In genomic region chr11:84827901-84828503, GRCm38 (mm10) we compare ENCODE assay signal across 8 mouse cellular contexts. TPM values are rescaled to one million over a fixed set of nuclear protein-coding genes. Genes with fewer than 3 reads are reported as not detected.
A peak's percentile ranks its signal among the peaks of the same experiment; 100 is the strongest.
DNase-seq lines count a peak whose midpoint lies in the region; ATAC-seq and TF ChIP-seq lines count a peak whose summit lies in the region.

No protein-coding gene starts in this region.

- H3K4me3 ChIP-seq in left cerebral cortex, adult 2 months: peak overlapping the region; percentile 66
- H3K4me3 ChIP-seq in intestine, postnatal 0 days (ENCODE audit: low read depth, low read length): peak overlapping the region; percentile 86
- H3K4me3 ChIP-seq in neural tube, embryonic 12.5 days: peak overlapping the region; percentile 57

- peak overlapping the region; percentile 93 for H3K4me2 ChIP-seq in intestine, postnatal 0 days (replicated peaks; ENCODE audit: low read depth)
- H3K4me2 ChIP-seq in neural tube, embryonic 12.5 days (replicated peaks): peak overlapping the region; percentile 95

- 0 out of 2 replicates have a peak, but pooled peaks cover 4% of the 10 kb centered on the region for H3K4me1 ChIP-seq in intestine, postnatal 0 days (replicated peaks; ENCODE audit: control insufficient read depth, insufficient read depth, low read length)
- H3K4me1 ChIP-seq in neural tube, embryonic 12.5 days: peaks cover 6% of the 10 kb centered on the region; the same call in 1 of the 2 replicates

- H3K27ac ChIP-seq in left cerebral cortex, adult 2 months: peak overlapping the region; percentile 89; the same call in 1 of the 2 replicates
- H3K27ac ChIP-seq in intestine, postnatal 0 days (ENCODE audit: low read depth, low read length): peak overlapping the region; percentile 94
- H3K27ac ChIP-seq in neural tube, embryonic 12.5 days: no peak overlapping the region

- no peaks in the 10 kb centered on the region for H3K27me3 ChIP-seq in intestine, postnatal 0 days (replicated peaks; ENCODE audit: control insufficient read depth, insufficient read depth, low read length)
- no peaks in the 10 kb centered on the region for H3K27me3 ChIP-seq in neural tube, embryonic 12.5 days (replicated peaks)

- H3K36me3 ChIP-seq in intestine, postnatal 0 days (ENCODE audit: control insufficient read depth, insufficient read depth): peaks cover 26% of the 10 kb centered on the region
- H3K36me3 ChIP-seq in neural tube, embryonic 12.5 days: peaks cover 16% of the 10 kb centered on the region

- ATAC-seq in erythroblast, adult 5-6 weeks (replicated peaks; ENCODE audit: low FRiP score, poor library complexity, severe bottlenecking): peak; percentile 31
- ATAC-seq in intestine, postnatal 0 days: no peak
- no peak for ATAC-seq in neural tube, embryonic 12.5 days (ENCODE audit: low FRiP score, low read depth)
- ATAC-seq in inflammation-experienced regulatory T-cells, adult 6 months: no peak

- DNase-seq in left cerebral cortex, adult 2 months (ENCODE audit: extremely low spot score in 1 of 2, low spot score in 2 of 2): no peak
- DNase-seq in left cerebral cortex, adult 8-10 months (ENCODE audit: low spot score in 2 of 2): no peak
- no peak for DNase-seq in cerebellum, postnatal 14 days
- no peak for DNase-seq in ovary, adult 18-20 months (ENCODE audit: low spot score)

- intact Hi-C loops in left cerebral cortex, adult 2 months (cut with DNase I): no loop called here

- 31% methylated on average over 3 of the region's 3 CpGs for WGBS in intestine, postnatal 0 days
- 48% methylated on average over 3 of the region's 3 CpGs for WGBS in neural tube, embryonic 12.5 days

- no peaks in the 10 kb centered on the region for H3K9me3 ChIP-seq in intestine, postnatal 0 days (ENCODE audit: control insufficient read depth)
- H3K9me3 ChIP-seq in neural tube, embryonic 12.5 days: no peaks in the 10 kb centered on the region

- TF ChIP-seq CTCF in left cerebral cortex, adult 2 months (IDR thresholded peaks at IDR 0.05): no peak
- no peak for TF ChIP-seq CTCF in intestine, postnatal 0 days (IDR thresholded peaks at IDR 0.05; ENCODE audit: low read depth)

- H3K9ac ChIP-seq in intestine, postnatal 0 days (ENCODE audit: low read depth, low read length): peak overlapping the region; percentile 97
- no peak overlapping the region for H3K9ac ChIP-seq in neural tube, embryonic 12.5 days

RNA-seq across cellular contexts. Expression of gene Dhrs11, which starts 0.8 kb away (rescaled TPM):
- 1 to 10 TPM; 7.2 to 7.8 TPM for total RNA-seq in left cerebral cortex, adult 2 months (2021)
- total RNA-seq in left cerebral cortex, adult 8-10 months (2022): 1 to 10 TPM; 6.8 to 8.5 (median 7.6) TPM
- total RNA-seq in erythroblast, adult 5-6 weeks (2015; ENCODE audit: low replicate concordance): 897 and 1,040 TPM in 2 replicates
- total RNA-seq in erythroblast, adult 5-6 weeks (2017; ENCODE audit: low replicate concordance): 707 and 838 TPM in 2 replicates
- polyA plus RNA-seq in intestine, postnatal 0 days (2015; fragmentation: Nextera tagmentation; extraction: Ambion mirVana): 129 and 141 TPM in 2 replicates
- polyA plus RNA-seq in neural tube, embryonic 12.5 days (2016; fragmentation: Nextera tagmentation; extraction: Ambion mirVana): 8.2 and 8.9 TPM in 2 replicates
- polyA plus RNA-seq in inflammation-experienced regulatory T-cells, adult 6 months (2017; shearing (Covaris generic)): 10 to 100 TPM in 1 of 3 experiments, 1 to 10 TPM in 2; 7.9 to 10.9 (median 9.0) TPM

RNA-seq across cellular contexts. Expression of gene Mrm1, which starts 8.7 kb away (rescaled TPM):
- total RNA-seq in left cerebral cortex, adult 2 months (2021): 10 to 100 TPM; 14.4 to 18.2 TPM
- total RNA-seq in left cerebral cortex, adult 8-10 months (2022): 10 to 100 TPM; 14.0 to 18.9 (median 18.2) TPM
- total RNA-seq in erythroblast, adult 5-6 weeks (2015; ENCODE audit: low replicate concordance): 129 and 155 TPM in 2 replicates
- 114 and 139 TPM in 2 replicates for total RNA-seq in erythroblast, adult 5-6 weeks (2017; ENCODE audit: low replicate concordance)
- polyA plus RNA-seq in intestine, postnatal 0 days (2015; fragmentation: Nextera tagmentation; extraction: Ambion mirVana): 7.1 and 8.9 TPM in 2 replicates
- polyA plus RNA-seq in neural tube, embryonic 12.5 days (2016; fragmentation: Nextera tagmentation; extraction: Ambion mirVana): 8.9 and 10.5 TPM in 2 replicates
- 10 to 100 TPM in 2 of 3 experiments, 1 to 10 TPM in 1; 5.1 to 11.7 (median 10.2) TPM for polyA plus RNA-seq in inflammation-experienced regulatory T-cells, adult 6 months (2017; shearing (Covaris generic))

RNA-seq across cellular contexts. Expression of gene Ggnbp2, which starts 42.6 kb away (rescaled TPM):
- total RNA-seq in left cerebral cortex, adult 2 months (2021): 10 to 100 TPM; 93.8 to 97.1 TPM
- total RNA-seq in left cerebral cortex, adult 8-10 months (2022): 100 to 1,000 TPM in 1 of 4 experiments, 10 to 100 TPM in 3; 88.0 to 102 (median 97.7) TPM
- 150 and 159 TPM in 2 replicates for total RNA-seq in erythroblast, adult 5-6 weeks (2015; ENCODE audit: low replicate concordance)
- total RNA-seq in erythroblast, adult 5-6 weeks (2017; ENCODE audit: low replicate concordance): 179 and 325 TPM in 2 replicates
- polyA plus RNA-seq in intestine, postnatal 0 days (2015; fragmentation: Nextera tagmentation; extraction: Ambion mirVana): 75.0 and 89.9 TPM in 2 replicates
- 80.0 and 93.3 TPM in 2 replicates for polyA plus RNA-seq in neural tube, embryonic 12.5 days (2016; fragmentation: Nextera tagmentation; extraction: Ambion mirVana)
- polyA plus RNA-seq in inflammation-experienced regulatory T-cells, adult 6 months (2017; shearing (Covaris generic)): 100 to 1,000 TPM; 106 to 124 (median 111) TPM

RNA-seq across cellular contexts. Expression of gene Myo19, which starts 51.9 kb away (rescaled TPM):
- total RNA-seq in left cerebral cortex, adult 2 months (2021): 10 to 100 TPM; 14.5 to 20.5 TPM
- 10 to 100 TPM in 3 of 4 experiments, 1 to 10 TPM in 1; 9.5 to 13.9 (median 11.7) TPM for total RNA-seq in left cerebral cortex, adult 8-10 months (2022)
- 2.3 and 4.8 TPM in 2 replicates for total RNA-seq in erythroblast, adult 5-6 weeks (2015; ENCODE audit: low replicate concordance)
- total RNA-seq in erythroblast, adult 5-6 weeks (2017; ENCODE audit: low replicate concordance): 0.94 and 3.6 TPM in 2 replicates
- 3.6 and 3.9 TPM in 2 replicates for polyA plus RNA-seq in intestine, postnatal 0 days (2015; fragmentation: Nextera tagmentation; extraction: Ambion mirVana)
- polyA plus RNA-seq in neural tube, embryonic 12.5 days (2016; fragmentation: Nextera tagmentation; extraction: Ambion mirVana): 8.2 and 8.8 TPM in 2 replicates
- 1 to 10 TPM; 1.2 to 2.8 (median 2.4) TPM for polyA plus RNA-seq in inflammation-experienced regulatory T-cells, adult 6 months (2017; shearing (Covaris generic))

RNA-seq across cellular contexts. Expression of gene Pigw, which starts 52.1 kb away (rescaled TPM):
- total RNA-seq in left cerebral cortex, adult 2 months (2021): 1 to 10 TPM; 6.8 to 7.7 TPM
- total RNA-seq in left cerebral cortex, adult 8-10 months (2022): 1 to 10 TPM; 6.0 to 8.7 (median 7.6) TPM
- total RNA-seq in erythroblast, adult 5-6 weeks (2015; ENCODE audit: low replicate concordance): 0.63 and 0.96 TPM in 2 replicates
- total RNA-seq in erythroblast, adult 5-6 weeks (2017; ENCODE audit: low replicate concordance): 1.2 and 2.6 TPM in 2 replicates
- 1.3 and 1.5 TPM in 2 replicates for polyA plus RNA-seq in intestine, postnatal 0 days (2015; fragmentation: Nextera tagmentation; extraction: Ambion mirVana)
- 1.9 and 2.8 TPM in 2 replicates for polyA plus RNA-seq in neural tube, embryonic 12.5 days (2016; fragmentation: Nextera tagmentation; extraction: Ambion mirVana)
- polyA plus RNA-seq in inflammation-experienced regulatory T-cells, adult 6 months (2017; shearing (Covaris generic)): 1 to 10 TPM; 2.1 to 4.2 (median 2.8) TPM

Comparison
In these comparisons a context has a peak if more than half of its experiments do, and no peak if none do; other contexts are left out.
1. RNA of gene Dhrs11, which starts 0.8 kb away (total RNA-seq): 707 to 1,040 TPM in erythroblast, adult 5-6 weeks; 7.2 to 7.8 TPM in left cerebral cortex, adult 2 months and 6.8 to 8.5 TPM in left cerebral cortex, adult 8-10 months; every median in the first group is over 10 times any median in the second.
2. RNA of gene Mrm1, which starts 8.7 kb away (total RNA-seq): 114 to 155 TPM in erythroblast, adult 5-6 weeks; 14.0 to 18.9 TPM in left cerebral cortex, adult 8-10 months and 14.4 to 18.2 TPM in left cerebral cortex, adult 2 months; every median in the first group is over 4 times any median in the second.
3. Peak in every context shown above with its lines, with median percentiles within 50 percentile points of each other: H3K4me3 ChIP-seq.